Mouse (Mus musculus) right cerebral cortex, postnatal 14 days (tissue): ENCODE data around the gene Tmem88.

ENCODE experiments used
- DNase-seq: peaks from one replicate; pipeline ENCODE4 v3.0.0; 2022

Tmem88 gene

DNA sequence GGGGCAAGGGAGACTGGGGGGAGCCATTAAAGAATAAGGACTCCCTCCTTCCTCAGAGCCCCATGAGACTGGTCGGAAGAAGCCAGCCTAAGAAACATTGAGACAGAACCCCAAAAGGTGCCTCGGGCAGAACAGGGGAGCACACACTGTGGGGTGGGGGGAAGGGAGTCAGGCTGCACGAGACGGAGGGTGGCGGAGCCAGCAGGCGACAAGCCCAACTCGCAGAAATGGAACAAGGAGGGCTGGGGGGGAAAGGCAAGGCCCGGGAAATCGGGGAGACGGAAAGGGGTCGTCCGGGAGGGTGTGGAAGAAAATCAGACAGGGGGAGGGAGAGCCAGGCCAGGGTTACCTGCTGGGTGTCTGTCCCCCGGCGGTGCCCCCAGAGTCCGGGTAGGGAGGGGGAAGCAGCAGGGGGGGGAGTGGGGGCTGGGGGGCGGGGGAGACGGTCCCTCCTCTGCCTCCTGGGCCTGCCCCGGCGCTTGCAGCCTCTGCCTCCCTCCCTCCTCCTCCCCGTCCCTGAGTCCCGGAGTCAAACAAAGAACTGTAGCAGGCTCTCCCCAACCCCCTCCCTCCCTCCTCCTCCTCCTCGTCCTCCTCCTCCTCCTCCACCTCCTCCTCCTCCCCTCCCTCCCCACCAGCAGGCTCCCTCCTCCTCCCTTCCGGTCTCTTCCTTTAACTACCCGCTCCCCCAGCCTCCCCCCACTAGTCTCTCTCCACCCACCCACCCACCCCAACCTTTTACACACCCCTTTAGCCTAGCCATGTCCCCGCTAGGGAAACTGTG lies 17.8 kb upstream of the Tmem88 start:
- DNase-seq = peak; percentile 55

GRCm38 (mm10) chr11:69415327-69415667 lies 17.3 kb upstream of the Tmem88 start:
- peak; percentile 59 for DNase-seq

- no peak for DNase-seq
Observed at GRCm38 (mm10) chr11:69414421-69415326, 16.6 kb upstream of the Tmem88 start.

DNA sequence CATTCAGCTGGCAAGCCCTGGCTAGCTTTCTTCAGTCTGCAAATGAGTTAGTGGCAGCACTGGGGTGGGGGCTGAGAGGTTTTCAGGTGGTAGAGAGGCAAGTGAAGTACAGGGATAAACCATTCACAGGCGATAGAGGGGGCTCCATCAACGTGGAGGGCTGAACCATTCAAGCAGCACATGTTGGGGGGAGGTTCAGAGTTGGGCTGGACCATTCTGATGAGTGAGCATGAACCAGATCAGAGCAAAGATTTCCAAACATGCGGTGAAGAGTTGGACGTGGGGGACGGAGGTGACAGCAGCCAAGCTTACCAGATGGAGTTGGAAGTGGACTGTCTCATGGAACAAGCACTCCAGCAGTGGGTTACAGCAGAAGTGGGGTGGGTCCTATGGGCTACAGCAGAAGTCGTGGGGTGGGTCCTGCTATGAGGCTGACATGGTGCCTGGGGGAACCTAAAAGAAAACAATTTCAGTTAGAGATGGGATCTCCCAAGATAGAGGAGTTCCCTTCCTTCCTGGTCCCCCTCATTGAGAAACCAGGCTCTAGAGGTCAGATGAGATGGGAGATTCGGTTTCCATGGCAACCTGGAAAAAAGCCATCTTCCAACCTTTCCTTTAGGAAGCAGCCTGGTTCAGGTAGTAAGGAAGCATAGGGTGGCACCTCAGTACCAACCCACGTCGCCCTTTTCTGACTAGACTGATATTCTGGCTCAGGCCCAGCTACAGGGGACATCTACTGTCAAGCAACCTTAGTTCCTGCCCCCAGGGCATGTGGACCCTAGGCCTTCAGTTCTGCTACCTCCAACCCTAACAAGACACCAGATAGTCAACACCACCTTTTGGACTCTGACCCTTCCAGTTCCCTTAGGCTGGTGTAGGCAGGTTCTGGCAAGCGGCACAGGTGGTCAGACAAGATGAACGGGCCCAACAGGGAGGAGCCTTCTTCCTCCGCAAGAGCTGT lies 15.5 kb upstream of the Tmem88 start, which contains the start of gene Kdm6b:
Kdm6b (minus strand) TSS at position 455 of the 961 bp plus-strand sequence.
- DNase-seq = peak; percentile 59

- no peak for DNase-seq
Observed at GRCm38 (mm10) chr11:69412548-69412947, 14.5 kb upstream of the Tmem88 start.

DNA sequence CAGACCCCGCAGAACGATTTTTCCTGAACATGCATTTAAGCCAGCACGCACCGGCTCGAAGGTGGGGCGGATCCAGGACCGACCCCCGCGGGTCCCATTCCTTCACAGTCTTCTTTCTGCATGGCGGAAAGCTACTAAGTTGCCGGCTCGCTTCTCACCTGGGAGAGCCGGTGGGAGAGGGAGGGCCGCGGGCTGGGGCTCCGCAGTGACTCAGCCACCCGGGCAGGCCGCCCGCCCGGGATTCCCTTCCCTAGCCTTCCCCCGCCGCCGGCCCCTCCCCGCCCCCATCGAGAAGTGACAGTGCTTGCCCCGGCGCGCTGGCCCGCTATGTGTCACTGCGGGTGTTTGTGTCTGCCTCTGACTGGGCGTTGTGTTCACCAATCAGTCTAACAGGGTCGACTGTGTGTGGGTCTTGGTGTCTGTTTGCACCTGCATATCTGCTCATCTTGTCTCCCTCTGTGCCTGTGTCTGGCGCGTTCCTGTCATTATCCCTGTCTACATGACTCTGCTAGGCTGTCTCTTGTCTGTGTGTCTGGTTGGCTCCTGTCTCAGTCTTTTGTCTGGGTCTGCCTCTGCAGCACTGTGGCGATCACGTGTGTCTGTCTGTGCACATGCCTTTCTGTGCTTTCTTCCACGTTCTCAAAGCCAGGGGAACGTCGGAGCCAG lies 13.6 kb upstream of the Tmem88 start:
- peak; percentile 72 for DNase-seq

DNA sequence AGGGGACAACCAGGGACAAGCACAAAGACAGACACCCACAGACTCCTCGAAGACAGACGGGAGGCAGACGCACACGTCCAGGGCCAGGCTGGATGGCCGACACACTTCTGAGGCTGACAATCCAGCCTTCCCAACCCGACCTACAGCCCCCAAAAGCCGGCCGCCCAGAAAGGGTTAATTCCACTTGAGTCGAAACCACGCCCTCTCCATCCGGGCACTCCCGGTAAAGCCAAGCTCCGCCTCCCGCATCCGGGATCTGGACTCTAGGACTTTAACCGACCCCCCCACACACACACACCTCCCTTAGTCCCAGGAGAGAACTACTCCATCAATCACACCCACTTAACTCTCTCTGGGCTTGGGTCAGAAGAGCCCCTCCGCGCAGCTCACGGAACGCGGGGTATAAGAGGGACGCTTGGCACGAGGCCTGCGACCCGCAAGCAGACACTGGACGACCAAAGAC lies 13.1 kb upstream of the Tmem88 start:
- peak; percentile 98 for DNase-seq

DNA sequence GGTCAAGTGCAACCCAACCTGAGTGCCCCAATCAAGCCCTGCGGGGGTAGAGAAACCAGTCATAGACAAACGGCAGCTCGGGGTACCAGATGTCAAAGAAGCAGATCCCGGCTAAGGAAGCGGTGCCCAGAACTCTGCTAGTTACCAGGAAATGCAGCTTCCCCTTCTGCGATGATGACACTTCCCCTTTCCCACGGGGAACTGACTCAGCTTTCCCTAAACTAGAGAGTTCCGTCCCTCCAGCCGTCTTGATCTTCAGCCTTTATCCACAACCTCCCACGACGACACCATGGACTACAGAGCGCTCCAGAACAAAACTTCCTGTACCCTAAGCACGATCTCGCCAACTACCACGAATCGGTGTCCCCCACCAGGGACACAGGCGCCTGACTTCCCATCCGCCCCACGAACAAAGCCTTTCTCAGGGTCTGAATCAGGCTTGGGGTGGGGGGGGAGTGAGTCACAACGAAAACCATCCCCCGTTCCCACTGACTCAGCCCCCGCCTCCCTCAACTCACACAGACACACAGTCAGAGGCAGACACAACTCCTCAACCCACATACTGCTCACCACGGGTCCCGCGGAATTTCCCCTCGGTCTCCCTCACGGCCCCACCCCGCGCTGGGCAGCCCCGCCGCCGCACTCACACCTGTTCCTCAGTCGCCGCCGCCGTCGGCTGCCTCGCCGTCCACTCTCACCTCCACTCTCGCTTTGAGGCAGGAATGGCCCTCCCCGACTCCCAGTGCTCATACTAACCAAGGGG lies 12.5 kb upstream of the Tmem88 start:
- DNase-seq = peak; percentile 55

DNA sequence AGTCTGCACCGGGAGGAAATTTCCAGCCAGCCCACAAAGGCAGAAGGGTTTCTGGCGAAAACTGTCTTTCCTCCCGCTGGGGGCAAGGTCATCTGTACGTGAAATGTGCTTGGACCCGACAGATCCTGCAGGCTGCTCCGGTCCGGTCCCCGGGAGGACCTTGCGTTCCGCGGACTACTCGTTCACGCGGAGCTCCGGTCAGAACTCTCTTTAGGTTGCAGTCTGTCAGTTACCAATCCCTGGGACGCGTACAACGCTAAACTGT lies 11.9 kb upstream of the Tmem88 start:
- no peak for DNase-seq

DNA sequence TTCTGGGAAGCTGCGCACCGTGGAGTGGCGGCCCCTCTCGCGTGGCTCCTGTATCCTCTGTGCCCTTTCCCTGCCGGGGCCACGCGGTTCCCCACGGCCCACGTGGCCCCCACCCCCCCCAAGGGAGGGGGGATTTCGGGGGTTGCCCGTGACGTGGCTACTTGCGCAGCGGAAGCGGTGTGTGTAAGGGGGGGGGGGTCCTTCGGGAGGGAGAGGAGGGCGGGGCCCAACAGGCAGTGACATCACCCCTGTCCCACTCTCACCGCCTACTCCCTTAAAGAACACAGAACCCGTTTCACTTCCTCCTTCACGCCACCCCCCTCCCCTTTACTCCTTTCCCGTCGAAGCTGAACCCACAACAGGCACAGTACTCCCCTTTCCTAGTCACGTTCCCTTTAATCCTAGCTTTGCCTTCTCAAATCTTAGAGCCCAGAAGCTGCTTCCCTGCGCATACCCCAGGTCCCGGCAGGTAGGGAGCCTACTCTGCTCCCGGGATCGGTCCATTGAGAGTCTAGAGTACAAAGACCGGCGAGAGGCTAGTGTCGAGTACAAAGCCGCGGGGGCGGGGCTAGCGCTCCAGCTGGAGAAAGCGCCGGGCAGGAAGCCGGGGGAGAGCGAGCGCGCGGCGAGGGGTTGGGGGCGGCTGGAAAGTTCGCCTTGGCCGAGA lies 11.5 kb upstream of the Tmem88 start:
- DNase-seq = peak; percentile 86

- peak; percentile 65 for DNase-seq
Observed at GRCm38 (mm10) chr11:69408541-69409377, 10.7 kb upstream of the Tmem88 start.

DNA sequence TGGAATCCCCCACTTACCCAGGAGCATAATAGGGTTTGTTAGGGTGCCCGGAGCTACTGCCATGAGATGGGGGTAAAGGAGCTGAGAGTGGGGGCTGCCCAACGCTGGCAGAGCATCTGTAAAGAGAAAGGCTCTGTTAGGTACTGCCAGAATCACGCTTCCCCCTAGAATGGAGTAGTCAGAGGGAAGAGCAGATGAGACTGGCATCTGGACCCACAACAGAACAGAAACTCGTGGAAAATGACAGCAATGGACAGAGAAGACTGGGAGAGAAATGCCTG lies 9.6 kb upstream of the Tmem88 start:
- no peak for DNase-seq

DNA sequence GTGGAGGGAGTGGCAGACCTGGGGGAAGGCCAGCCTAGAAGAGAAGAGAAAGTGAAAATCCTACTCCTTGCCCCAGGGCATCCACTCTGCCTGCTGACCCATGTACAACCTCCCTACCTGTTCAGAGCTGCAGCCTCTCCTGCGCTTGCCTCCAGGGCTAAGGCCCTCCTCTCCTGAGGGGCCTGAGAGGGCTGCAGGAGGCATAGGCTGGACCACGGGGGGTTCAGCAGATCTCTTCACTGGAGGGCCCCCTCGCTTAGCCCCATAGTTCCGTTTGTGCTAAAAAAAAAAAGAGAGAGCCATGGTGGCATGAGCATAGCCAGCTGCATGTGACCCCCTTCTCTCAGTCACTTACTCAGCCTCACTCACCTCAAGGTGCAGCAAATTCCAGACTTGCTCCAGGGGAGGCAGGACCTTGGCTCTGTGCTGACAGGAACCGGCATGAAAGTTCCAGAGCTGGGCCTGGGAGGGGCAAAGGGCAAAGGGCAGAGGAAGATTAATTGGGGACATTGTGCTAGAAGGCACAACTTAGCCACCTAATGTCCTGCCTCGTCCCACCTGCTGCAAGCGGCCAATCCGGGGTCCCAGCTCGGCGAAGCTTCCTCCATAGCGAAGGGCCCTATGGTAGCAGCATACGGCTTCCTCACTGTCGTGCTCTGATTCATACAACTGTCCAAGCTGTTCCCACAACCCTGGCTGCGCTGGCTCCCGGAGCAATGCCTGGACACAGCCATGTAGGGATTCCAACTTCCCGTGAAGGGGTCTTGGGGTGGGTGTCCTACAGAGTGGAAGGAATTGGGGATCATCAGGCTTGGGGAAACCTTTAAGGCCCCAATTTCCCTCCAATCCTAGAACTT lies 9.1 kb upstream of the Tmem88 start:
- DNase-seq = no peak

DNA sequence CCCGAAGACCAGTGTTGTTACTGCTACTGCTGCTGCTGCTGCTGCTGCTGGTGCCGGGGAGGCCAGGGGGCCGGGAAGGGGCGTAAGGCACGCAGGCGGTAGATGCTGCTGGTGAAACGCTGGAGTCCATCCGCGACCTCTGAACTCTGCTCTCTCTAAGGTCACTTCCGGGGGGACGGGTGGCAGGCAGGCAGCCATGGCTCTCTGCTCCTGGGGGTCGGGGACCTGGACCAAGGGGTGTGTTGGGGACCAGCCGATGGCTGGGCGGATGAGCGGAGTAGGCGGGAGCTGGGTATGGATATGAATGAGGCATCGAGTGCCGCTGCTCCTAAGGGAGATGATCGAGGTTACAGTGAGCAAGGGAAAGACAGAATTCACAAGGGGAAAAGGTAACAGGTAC lies 8.2 kb upstream of the Tmem88 start:
- DNase-seq = no peak

DNA sequence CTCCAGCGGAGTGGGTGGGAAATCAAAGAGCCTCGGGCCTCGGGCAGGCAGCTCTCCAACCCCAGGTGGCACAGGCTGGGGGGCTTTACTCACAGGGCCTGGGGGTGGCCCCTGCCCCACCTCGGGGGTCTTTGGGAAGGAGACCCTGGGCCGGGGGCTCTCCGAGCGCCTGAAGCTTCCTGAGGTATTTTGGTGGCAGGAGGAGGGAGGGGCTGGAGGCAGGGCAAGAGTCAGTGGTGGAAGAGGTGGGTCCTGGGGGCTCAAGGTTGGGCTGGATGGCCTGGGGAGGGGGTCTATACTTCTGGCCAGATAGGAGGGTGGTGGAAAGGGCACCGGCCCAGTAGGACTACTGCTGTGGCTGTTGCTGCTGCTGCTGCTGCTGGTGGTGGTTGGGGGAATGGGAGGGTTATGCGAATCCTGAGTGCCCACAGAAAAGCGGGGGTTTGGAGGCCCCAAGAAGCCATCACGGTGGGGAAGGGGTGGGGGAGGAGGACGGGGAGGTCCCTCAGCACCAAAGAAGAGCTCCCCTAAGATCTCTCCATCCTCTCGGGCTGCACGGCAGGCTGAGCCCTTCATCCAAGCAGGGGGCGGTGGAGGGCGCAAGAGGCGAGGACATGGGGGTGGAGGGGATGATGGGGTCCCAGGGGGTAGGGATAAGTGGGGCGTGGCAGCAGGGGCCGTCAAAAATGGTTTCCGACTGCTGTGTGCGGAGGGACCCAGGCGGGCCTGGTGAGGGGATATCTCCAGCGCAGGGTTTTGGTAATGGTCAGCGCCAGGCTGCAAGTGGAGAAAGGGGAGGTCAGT lies 7.6 kb upstream of the Tmem88 start:
- no peak for DNase-seq

DNA sequence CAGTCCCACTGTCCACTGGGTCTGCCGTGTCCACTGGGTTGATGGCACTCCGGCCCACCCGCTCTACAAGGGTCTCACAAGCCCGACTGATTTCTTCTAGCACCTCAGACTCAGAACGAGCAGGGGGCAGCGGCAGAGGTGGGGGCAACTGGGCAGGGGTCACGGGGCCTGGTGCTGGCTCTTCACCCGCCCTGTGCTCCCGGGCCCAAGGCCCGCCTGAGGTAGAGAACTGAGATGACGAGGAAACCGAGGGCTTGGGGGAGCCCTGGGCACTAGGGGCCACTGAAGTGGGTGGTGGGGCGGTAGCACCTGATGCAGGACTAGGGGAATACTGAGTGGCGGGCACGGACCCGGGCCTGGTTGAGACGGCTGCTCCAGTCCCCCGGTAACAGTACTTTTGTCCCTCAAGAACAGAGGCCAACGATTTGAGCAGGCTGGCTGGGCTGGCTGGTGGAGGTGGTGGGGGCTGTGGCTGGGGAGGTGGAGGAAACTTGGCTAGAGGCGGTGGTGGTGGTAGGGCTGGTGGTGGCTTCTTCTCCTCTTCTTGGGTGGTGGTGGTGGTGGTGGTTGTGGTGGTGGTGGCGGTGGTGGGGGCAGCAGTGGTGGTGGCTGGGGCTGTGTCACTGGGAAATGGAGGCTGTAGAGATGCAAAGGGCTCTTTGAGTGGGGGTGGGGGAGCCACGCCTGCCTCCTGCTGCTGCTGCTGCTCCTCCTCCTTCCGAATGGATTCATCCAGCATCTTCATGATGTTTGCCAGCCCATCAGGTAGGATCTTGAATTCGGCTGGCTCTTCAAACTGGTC lies 6.8 kb upstream of the Tmem88 start:
- no peak for DNase-seq
